Mouse (Mus musculus) kidney, adult 2 months (tissue): ENCODE measurements at regions not wholly inside any gene's neighbourhood (a gene's known extent, or its start where the extent isn't known, plus 50 kb on each side); places are given as distances from the start of the nearest gene placed in this dataset.

ENCODE experiments used
- CTCF ChIP-seq: fragments of 200-500 bp; conservative IDR thresholded peaks from 2 replicates; pipeline ENCODE4 v1.5.1; 2011; ENCODE audit warnings: low read depth, mild to moderate bottlenecking, control low read depth, low read length, moderate library complexity, mixed read lengths; ENCODE audit not compliant: insufficient read depth, insufficient read length
- POLR2A ChIP-seq: fragments of 200-500 bp; IDR thresholded peaks from one replicate; pipeline ENCODE4 v1.6.1; 2011; ENCODE audit warnings: low read depth, low read length, control low read depth

- TF ChIP-seq POLR2A (no peak), CTCF (no peak)
Observed at GRCm38 (mm10) chr2:148206633-148207032, 159.9 kb upstream of the Foxa2 start.
